Mouse (Mus musculus): ENCODE data around the gene Ott. TPM values are rescaled to one million over a fixed set of nuclear protein-coding genes. Genes with fewer than 3 reads are reported as not detected.
"Not testable (repeated sequence)": the region's sequence is repeated elsewhere in the genome, so short reads cannot be mapped to it uniquely, and the experiment has no call there.

Gene Ott
- not detected in 2 replicates for polyA plus RNA-seq (2014; fragmentation: Nextera tagmentation; extraction: Ambion mirVana)

DNA sequence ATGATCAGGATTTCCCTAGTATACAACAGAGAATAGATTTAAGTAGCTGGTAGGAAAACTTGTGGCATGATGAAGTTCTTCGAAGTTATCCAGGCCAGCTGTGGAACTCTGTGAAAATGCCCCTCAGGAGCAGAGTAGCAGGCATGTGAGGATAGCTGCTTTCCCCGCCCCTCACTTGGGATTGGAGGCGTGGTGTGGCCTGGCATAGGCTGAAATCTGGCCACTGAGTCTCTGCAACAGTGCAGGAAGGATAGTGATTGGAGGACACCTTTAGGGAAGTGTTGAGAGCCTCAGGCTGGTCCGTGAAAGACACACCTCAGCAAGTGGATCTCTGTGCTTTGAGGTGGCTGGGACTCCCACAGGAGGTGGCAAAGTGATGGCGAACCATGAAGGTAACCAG, at the start of gene Ott:
Ott (plus strand) TSS at position 301 of the 400 bp plus-strand sequence.
- not testable (repeated sequence) for H3K4me3 ChIP-seq (ENCODE audit: low read depth, low read length); H3K4me1 ChIP-seq (ENCODE audit: control insufficient read depth, insufficient read depth, low read length); H3K9ac ChIP-seq (replicated peaks; ENCODE audit: low read depth, low read length); H3K9me3 ChIP-seq (ENCODE audit: control insufficient read depth, low read depth, low read length); H3K36me3 ChIP-seq (ENCODE audit: control insufficient read depth, insufficient read depth, low read length); H3K4me2 ChIP-seq (replicated peaks; ENCODE audit: low read depth, low read length); H3K27ac ChIP-seq (ENCODE audit: low read length); ATAC-seq (ENCODE audit: insufficient number of reproducible peaks, insufficient read depth, low FRiP score, low read depth); H3K27me3 ChIP-seq (ENCODE audit: control insufficient read depth, insufficient read depth, low read length)
- no CpG with 5 or more reads among the region's 5 CpGs for WGBS

Other genes starting within 250 kb of the Ott start
- gene Luzp4, start 216.6 kb upstream of the Ott start, polyA plus RNA-seq (2014; fragmentation: Nextera tagmentation; extraction: Ambion mirVana), result not detected in 2 replicates
- not detected in 2 replicates for gene Gm15093, start 198.1 kb downstream of the Ott start, polyA plus RNA-seq (2014; fragmentation: Nextera tagmentation; extraction: Ambion mirVana)